Mouse (Mus musculus) urinary bladder, postnatal 36 days (tissue): Measurements from ENCODE around the gene Cdk13.

ENCODE experiments used
- DNase-seq, 2 experiments: peaks; one replicate each; pipeline ENCODE4 v3.0.0; 2022; ENCODE audit warnings: low spot score in 2 of 2, mixed read lengths in 1 of 2

Gene Cdk13

DNA sequence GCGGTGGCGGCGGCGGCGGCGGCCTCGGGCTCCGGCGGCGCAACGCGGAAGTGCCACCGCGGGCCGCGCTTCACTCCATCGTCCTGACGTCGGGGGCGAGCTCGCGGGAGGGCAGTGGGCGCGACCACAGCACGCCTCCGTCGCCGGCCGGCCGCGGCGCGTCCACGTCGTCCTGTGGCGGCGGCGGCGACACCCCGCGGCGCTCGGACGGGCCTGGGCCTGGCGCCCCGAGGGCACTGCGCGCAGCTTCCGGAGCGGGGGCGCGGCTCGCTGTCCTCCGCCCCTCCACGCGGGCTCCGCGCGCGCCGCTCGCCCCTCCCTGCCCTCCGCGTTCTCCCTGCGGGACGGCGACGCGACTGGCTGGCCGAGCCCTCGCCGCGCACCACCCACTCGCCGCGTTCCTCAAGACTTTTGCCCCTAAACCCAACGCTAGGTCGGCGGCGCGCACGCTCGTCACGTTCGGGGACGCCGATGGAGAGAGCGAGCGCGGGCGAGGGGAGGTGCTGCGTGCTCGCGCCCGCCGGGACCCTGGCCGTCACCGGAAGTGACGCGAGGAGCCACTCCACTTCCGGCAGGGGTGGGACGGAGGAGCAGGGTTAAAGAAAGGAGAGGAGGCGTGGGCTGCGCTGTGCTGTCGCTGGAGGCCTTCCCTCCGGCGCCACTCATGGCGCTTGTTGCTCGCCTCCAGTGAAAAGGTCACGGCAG is at the start of gene Cdk13:
Gene Cdk13 (minus strand): TSS at position 189 of the 705 bp plus-strand sequence.
- DNase-seq: peak; percentile 98 to 99

DNA sequence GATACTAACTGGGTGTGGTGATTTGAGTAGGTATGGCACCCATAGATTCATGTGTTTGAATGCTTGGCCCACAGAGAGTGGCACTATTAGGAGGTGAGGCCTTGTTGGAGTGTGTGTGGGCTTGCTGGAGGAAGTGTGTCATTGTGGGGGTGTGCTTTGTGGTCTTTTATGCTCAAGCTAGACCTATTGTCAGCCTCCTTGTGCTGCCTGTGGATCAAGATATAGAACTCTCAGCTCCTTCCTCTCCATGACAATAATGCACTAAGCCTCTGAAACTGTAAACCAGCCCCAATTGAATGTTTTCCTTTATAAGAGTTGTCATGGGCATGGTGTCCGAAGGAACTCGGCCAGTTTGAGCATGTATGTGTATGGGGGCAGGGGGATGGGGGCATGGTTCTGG is 38.4 kb upstream of the Cdk13 start:
- no peak for DNase-seq

DNA sequence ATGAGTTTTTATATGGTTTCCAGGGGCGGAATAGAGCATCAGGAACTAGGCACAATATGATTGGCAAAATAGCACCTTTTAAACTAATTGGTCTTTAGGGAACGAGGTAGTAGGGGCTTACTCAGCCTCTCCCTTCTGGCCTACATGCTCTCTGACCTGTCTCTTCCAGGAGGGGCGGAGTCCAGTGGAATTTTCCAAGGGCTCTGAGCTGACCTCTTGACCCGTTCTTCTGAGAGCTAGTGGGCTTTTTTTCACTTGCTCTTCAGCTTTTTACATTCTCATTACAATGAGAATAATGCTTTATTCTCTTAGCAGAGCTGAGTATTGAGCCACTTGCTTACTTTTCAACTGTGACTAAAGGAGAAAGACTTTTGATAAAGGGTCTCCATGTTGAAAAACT is 37.9 kb upstream of the Cdk13 start:
- DNase-seq: no peak

DNA sequence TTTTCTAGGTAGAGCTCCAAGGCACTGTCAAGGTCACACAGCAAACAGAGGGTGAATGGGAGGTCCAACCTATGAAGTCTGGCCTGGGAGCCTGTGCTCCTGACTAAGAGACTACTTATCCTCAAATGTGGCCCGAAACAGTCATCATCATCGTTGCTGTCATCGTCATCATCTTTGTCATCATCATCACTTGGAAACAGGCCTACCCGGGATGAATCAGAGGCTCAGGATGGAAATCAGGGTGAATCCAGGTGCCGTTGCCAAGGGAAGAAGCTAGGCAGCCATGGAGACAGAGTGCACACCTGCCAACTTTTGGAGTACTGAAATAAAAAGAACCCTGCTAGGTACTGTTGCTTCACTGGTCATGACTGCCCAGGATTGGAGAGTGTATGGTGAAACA is 34.2 kb upstream of the Cdk13 start:
- no peak for DNase-seq

GRCm38 (mm10) chr13:17838484-17838851 is 33.6 kb upstream of the Cdk13 start:
- DNase-seq: peak; percentile 37 to 49

DNA sequence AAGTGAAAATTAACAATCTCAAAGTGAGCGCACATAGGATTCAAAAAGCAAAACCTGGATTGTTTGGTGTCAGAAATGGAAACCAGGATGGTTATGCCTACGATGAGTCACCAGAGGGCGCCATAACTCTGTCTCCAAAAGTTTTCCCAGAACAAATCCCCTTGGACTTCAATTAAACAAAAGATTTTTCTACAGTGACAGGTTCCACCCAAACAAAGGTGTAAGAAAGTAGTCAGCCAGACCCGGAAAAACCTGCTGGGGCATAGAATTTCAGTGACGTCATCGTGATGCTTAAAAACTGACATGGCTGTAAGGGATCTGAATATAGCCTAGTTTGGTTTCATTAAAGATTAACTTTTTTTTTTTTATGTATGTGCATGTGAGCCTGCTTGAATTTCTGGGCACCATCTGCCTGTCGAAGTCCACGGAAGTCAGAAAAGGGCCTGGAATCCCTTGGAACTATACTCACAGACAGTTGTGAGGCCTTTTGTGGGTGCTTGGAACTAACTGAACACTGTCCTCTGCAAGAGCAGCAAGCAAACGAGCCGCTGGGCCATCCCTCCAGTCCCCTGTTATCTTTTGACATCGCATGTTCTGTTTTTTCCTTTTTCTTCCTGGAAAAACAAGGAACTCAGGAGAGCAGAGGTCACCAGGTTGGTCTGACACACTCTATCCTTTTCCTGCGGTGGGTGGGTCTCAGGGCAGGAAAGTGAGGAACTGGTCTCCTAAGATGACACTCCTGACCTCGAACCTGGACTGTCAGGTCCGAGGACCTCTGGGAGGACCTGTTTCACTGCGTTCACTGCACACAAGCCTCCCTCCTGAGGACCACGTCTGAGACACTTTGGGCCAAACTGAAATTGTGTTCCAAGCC is 33.0 kb upstream of the Cdk13 start:
- no peak for DNase-seq

GRCm38 (mm10) chr13:17836808-17837207 is 31.9 kb upstream of the Cdk13 start:
- DNase-seq: no peak

GRCm38 (mm10) chr13:17832940-17833339 is 28.0 kb upstream of the Cdk13 start:
- DNase-seq: no peak

DNA sequence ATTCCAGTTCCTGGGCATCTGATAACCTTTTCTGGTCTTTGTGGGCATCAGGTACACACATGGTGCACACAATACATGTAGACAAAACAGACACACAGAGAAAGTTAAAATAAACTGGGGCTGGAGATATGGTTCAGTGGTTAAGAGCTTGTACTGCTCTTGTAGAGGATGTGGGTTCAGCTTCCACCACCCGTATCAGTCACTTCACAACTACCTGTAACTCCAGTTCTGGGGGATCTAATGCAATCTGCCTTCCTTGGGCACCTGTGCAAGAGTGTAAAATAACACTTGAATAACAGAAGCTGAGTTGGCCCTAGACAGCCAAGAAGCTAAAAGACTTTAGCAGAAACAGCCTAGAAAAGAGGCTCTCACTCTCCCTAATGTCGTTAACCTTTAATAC is 12.3 kb upstream of the Cdk13 start:
- DNase-seq: no peak

DNA sequence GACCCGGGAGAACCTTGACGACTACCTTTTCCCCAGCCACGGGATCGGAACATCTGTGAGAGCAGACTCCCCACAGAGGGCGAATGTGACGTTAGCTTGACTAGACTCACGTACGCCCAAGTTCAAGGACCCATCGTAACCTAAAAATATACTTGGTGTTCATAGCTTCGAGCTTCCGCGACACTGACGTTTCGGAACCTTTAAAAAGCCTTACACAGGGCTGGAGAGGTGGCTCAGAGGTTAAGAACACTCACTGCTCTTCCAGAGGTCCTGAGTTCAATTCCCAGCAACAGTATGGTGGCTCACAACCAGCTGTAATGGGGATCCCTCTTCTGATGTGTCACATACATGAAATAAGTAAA is 698 bp upstream of the Cdk13 start:
- DNase-seq: no peak

DNA sequence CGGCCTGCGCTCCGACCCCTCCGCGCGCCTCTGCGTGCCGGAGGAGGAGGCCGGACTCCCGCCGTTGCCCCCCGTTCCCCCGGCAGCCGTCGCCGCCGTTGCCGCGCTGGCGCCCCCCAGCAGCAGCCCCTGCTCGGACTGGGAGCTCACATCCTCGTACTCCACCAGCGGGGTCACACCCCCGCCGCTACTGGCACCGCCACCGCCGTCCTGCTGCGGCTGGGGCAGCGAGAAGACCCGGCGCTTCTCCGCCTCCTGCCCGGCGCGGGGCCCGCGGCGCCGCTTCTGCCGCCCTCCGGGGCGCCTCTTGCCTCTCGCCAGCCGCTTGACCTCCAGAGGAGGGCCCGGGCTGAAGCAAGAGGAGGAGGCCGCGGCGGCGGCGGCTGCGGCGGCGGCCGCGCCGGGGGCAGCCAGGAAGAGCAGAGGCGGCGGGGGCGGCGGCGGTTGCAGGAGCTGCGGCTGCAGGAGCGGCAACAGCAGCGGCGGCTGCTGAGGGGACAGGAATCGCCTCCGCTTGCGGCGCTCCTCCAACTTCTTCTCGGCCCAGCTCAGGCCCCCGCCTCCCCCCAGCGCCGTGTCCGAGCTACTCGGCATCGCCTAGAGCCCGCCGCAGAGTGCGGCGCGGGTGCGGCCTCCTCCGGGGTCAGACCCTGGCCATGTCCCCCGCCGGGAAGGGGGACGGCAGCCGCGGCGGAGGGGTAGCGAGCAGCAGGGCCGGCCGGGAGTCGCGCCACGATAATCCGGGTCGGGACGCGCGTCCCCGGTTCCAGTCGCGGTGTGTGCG is 647 bp downstream of the Cdk13 start:
- DNase-seq: peak; percentile 35 to 47

DNA sequence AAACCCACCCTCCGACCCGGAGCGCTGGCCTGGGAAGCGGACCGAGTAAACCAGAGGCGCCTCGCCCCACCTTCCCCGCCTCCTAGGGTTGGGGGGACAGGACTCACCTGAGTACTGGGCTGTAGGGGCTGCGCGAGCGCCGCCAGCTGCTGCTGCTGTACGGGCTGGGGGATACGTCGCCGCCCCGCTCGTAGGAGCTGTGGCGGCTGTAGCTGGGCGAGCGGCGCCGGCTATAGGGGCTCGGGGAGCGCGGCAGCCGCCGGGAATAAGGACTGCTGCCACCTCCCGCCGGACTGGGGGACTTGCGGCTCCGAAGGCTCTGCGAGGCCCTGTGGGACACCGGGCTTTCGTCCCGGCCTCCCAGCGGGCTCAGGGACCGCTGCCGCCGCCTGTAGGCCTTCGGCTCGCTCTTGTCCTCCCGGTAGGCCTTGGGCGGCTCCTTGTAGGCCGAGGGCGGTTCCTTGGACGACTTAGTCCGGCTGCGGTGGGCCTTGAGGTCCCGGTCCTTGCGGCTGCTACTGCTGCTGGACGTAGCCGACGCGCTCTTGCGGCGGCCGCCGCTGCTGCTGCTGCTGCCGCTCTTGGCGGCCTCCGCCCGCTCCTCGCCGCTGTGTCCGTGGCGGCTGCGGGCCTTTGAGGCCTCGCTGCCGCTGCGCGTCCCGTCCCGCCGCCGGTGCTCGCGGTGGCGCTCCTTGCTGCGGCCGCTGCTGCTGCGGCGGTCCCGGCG is 1.4 kb downstream of the Cdk13 start:
- peak; percentile 71 to 72 for DNase-seq

GRCm38 (mm10) chr13:17802880-17803279 is 2.0 kb downstream of the Cdk13 start:
- no peak for DNase-seq

DNA sequence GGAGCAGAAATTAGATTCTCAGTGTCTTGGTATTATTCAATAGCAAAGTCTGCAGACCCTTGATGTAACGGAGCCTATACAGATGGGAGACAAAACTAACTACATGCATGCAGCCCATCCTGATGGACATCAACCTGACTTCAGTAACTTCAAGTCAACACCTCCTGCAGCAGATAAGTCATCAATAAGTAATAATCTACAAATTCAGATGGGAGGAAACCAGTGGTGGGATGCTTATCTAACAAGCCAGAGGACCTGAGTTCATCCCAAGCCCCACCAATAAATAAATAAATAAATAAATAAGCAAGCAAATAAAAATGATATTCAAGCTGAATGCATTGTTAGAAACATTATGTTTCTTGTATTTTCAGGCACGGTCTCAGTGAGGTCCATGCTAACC is 5.2 kb downstream of the Cdk13 start:
- DNase-seq: no peak

GRCm38 (mm10) chr13:17795757-17796456 is 9.0 kb downstream of the Cdk13 start:
- no peak for DNase-seq

DNA sequence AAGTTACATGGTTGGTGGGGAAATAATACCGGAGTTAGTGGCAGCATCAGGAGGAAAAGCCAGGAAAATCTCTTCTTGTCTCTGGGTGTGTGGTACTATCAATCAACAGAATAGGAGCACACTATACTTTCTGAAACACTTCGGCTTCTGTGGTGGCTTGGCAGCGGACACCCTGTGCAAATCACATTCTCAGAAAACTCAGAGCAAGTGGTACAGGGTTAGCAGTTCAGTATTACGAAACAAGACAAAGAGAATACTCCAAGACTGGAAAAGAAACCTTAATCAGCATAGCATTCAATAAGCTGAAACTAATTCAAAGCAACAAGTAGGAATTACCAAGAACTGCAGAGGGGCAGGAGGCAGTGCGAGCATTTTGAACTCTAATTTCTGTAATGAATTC is 21.3 kb downstream of the Cdk13 start:
- DNase-seq: no peak

- no peak for DNase-seq
Observed at GRCm38 (mm10) chr13:17779923-17780322, 25.0 kb downstream of the Cdk13 start.

- no peak for DNase-seq
Observed at GRCm38 (mm10) chr13:17776303-17776702, 28.6 kb downstream of the Cdk13 start.

GRCm38 (mm10) chr13:17775364-17775763 is 29.5 kb downstream of the Cdk13 start:
- no peak for DNase-seq

DNA sequence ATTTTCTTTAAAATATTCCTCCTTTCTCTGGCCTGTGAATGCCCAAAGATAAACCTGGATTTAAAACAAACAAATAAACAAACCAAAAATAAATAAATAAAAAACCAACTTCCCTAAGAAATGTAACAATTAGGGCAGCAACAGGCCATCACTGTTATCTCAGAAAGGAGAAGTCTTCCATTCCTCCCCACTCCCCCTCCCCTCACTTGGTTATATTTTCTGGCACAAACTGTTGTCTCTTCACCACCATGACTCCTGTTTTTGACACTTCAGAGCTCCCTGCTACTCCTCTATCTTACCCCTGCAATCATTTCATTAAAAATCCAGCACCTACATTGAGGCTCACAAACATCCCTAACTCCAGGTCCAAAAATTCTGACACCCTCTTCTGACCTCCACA is 31.8 kb downstream of the Cdk13 start:
- no peak for DNase-seq

GRCm38 (mm10) chr13:17772574-17772973 is 32.3 kb downstream of the Cdk13 start:
- no peak for DNase-seq
